Mouse (Mus musculus) urinary bladder, postnatal 36 days (tissue): ENCODE data around the gene Aspn.

Experiments
- DNase-seq, 2 experiments: peaks; one replicate each; pipeline ENCODE4 v3.0.0; 2022; ENCODE audit warnings: low spot score in 2 of 2, mixed read lengths in 1 of 2

Gene Aspn

DNA sequence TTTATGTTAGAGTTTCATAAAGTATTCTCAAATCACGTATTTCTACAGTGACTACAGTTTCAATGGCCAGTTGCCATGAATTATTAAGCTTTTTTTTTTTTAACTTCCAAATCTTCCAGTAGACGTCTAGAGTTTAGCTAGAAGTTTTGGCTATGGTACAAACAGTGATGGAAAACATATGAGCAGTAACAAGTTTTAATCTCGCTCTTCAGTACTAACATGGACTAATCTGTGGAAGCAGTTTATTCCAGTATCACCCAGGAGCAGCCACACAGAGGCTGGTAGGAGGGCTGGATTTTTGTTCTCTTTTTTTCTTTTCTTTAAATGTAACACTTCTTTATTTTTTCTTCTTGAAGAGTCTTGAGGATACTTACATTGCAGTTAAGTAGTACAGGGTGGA lies at the start of gene Aspn:
Gene Aspn (plus strand): TSS at position 165 of the 400 bp plus-strand sequence.
- no peak for DNase-seq

- no peak for DNase-seq
These were observed 39.7 kb upstream of the Aspn start, which contains the start of gene Ecm2 for GRCm38 (mm10) chr13:49504510-49504909. TSS of gene Ecm2 (plus strand) at chr13:49504810.

- no peak for DNase-seq
These were observed 38.5 kb upstream of the Aspn start for GRCm38 (mm10) chr13:49505776-49506175.

DNA sequence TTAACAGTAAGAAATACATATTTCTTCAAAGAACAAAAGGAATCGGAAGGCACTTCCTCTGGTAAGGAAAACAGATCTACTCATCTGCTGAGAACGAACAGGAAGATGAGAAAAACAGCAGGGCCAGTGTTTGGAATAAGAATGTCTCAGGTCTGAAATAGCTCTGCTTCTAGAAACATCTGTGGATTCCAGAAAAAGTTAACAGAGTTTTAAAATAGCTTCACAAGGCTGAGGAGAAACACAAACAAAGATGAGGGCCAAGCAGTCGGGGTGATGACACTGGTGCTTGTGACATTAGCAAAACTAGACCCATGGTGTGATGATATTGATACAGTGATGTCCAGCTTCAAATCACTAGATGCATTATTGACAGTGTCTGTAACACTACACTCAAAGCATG lies 37.1 kb upstream of the Aspn start:
- DNase-seq: no peak

DNA sequence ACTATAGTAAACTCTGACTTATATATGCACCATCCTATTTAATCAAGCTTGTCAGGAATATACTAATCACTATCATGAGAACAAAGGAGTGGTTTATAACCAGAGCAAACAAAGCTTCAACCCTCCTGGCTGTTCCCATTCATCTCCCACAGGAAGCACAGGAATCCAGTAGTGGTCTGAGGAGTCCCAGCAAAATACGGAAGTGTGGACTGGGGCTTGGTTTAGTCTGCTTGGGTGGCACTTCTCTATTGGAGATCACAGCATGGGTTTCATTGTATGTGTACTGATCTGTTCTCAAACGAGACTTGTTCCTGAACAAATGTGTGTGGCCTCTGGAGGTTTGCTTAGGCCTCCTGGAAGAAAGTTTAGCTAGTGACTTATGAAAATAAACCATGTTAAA lies 25.5 kb upstream of the Aspn start:
- no peak for DNase-seq

- DNase-seq: no peak
These were observed 18.0 kb upstream of the Aspn start for GRCm38 (mm10) chr13:49526235-49526634.

GRCm38 (mm10) chr13:49530636-49531035 lies 13.6 kb upstream of the Aspn start:
- DNase-seq: no peak

DNA sequence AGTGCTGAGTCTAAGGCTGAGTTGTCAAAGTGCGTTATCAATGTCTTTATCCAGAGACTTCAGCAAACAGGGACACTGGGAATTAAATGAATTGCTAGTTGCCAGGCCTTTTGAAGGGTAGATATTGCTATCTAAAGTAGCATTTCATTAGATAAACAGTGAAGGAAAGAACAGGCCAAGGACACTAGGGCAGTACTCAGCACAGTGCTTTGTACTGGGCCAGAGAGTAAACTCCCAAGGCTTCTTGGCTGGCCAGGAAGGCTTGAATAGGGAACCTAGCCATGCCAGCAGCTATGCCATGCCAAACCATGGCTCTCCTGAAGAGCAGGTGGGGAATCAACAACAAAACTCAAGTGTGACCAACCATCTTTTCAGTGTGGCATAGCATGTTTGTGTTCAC lies 7.3 kb upstream of the Aspn start:
- no peak for DNase-seq

- no peak for DNase-seq
These were observed 5.5 kb upstream of the Aspn start for GRCm38 (mm10) chr13:49538693-49539092.

- no peak for DNase-seq
These were observed 1.4 kb downstream of the Aspn start for GRCm38 (mm10) chr13:49545646-49546045.

DNA sequence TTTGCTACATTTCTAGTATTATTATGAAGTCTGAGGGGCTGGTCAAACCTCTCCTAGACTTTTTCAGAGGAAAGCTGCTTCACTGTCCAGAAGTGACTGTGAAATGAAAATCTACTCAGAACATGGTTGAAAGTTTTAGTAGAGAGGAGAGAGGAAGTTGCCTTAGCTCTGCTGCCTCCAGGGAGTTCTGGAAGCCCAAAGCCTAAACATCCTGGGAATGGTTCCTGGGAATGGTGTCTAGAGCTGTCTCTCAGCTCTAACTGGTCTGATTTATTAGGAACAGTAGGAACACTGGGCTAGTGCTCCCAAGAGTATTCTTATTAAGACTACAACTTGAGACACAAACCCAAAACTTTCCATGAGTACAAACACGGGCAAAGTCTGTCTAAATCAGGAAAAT lies 2.3 kb downstream of the Aspn start:
- DNase-seq: no peak

DNA sequence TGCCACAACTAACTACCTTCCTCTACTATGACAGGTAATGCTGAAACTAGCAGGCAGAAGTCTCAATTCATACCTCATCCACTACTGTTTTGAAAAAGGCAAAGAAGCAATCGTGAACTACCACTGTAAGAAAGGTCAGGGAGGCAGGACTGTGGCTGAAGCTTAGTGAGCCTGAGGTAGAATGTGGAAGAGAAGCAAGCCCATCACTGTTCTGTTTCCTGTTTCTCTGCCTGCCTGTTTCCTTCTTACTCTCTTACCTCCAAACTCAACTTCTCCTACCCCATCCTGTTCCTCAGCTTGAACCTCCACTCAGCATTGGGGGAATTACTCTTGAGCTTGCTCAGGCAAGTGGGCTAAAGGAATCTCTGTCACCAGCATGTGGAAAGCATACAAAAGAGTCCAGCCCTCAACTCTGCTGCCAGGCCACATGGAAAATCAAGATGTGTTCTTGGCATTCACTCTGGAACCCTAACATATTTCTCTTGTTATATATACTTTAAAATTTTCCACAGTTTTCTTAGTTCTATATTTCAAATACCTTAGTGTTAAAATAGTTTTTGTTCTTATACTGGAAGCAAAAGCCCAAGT lies 3.4 kb downstream of the Aspn start:
- no peak for DNase-seq

DNA sequence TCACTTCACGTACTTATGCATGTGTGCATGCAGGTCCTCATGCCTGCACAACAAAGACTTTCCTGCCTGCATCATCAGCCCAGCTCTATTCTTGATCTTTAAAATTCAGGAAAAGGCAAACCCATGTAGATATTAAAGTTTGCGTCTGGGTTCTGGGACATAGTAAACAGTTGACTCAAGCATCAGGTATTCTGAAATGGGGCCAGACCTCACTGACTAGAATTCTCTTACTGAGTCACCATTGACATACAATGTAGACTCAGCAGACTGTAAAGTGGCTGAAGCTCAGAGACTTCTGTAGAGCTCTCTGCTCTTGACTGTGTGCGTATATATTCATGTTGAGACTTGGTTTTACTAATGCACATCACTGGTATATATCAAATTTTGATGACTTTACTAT lies 5.4 kb downstream of the Aspn start:
- no peak for DNase-seq

DNA sequence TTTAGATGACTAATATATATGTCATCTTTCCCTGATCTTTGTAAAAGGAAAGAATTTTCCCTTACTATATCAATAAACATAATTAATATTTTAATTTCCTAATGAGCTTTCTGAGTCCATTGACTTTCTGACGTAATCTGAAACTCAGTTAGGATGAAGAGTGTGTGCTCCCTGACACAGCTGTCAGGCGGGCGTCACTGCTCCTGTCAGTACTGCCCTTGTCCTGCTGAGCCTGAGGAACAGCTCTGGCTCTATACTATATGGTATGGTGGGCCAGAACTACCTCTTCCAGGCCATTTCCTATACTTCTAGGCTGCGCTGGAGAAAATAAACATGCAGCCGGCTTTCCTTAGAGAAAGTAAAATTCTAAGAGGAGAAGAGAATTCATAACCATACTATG lies 10.3 kb downstream of the Aspn start:
- no peak for DNase-seq

DNA sequence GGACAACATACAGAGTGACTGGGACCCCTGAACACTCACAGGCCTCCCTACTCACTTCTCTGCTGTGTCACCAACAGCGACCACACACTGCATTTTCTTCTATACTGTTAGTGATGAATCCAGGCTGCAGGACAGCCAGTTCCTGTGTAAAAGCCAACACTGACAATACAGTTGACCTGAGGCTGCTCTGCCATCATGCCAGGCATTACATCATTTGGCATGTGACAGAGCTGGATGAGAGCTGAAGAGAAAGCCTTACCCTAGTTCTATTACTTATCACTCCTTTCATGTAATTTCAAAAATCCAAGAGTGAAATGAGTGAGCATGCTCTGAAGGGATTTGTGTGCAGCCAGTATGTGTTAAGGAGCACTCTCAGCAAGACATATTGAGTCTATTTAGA lies 12.0 kb downstream of the Aspn start:
- peak in 1 of 2 experiments; percentile 13 for DNase-seq

DNA sequence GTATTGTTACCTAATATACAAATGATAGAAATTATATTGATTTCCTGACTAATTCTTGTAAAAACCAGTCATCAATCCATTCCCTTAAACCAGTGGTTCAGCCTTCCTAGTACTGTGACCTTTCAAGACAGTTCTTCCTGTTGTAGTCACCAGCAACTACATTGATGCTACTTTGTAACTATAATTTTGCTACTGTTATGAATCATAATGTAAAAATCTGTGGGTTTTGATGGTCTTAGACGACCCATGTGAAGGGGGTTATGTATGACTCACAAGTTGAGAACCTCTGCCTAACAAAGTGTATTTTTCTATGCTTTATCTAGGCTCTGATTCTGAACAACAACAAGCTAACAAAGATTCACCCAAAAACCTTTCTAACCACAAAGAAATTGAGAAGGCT lies 12.7 kb downstream of the Aspn start:
- no peak for DNase-seq

GRCm38 (mm10) chr13:49559185-49559584 lies 14.9 kb downstream of the Aspn start:
- peak in 1 of 2 experiments; percentile 26 for DNase-seq

DNA sequence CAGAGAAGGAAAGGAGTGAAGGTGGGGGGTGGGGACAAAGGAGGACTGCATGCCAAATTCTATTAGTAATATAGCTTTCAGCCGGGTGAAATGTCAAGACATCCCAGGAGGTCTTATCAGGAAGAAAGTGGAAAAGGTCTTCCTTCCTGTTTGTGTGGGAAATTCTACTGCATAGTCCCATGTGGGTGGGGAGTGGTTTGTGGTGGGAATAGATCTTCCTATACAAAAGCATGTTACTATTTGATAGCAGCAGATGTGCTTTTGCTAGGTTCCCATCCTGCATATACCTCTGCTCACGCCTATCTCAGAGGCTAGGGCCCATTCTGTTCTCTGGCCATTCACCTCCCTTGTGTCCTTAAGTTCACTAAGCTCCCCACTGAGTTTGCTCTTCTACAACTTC lies 16.6 kb downstream of the Aspn start:
- DNase-seq: no peak

DNA sequence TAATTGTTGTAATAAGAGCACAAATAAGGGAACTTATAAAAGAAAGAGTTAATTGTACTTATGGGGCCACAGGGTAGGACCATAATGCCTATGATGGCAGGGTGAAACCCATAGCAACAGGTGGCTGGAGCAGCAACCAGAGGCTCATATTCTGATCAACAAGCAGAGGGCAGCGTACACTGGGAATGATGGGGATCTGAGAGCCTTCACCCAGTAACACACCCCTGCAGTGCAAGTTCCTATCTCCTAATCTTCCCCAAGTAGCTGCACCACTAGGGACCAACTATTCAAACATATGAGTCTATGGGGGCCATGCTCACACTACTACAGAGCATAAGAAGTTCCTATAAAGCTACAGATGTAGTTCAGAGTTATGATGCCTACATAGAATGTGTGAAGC lies 20.1 kb downstream of the Aspn start:
- no peak for DNase-seq

DNA sequence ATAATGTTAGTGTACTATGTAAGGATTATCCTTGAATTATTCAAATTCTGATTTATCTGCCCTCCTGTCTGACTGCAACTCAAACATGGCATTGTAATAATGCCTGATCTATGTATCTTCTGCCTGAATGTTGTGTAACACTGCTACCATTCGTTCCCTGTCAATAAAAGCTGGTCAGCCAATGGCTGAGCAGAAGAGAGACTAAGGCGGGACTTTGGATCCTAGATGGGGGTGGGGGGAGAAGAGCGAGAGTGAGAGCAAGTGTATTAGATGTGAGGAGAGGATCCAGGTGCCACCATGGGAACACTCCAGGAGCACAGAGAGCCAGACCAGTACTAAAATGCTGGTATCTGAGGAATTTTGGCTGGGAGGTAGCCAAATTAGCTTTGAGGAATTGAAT lies 26.1 kb downstream of the Aspn start:
- no peak for DNase-seq

DNA sequence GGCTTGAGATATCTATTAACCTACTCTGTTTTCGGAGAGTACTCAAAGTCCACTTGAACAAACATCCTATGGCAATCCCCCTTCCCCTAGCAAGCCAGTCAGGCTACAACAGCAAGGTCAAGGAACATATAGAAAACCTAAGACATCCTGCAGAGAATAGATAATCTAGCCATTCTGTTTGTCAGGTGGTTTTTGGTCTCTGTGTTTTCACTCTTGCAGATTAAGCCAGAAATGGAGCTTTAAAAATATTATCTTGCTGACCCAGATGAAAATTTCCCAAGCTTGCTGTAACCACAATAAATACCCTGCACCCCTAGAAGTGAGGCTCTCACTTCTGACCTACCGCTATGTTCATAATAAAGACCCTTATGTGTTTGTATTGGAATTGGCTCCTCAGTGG lies 27.2 kb downstream of the Aspn start:
- no peak for DNase-seq

- no peak for DNase-seq
These were observed 37.6 kb downstream of the Aspn start, which contains the start of gene Omd for GRCm38 (mm10) chr13:49581541-49582530. TSS of gene Omd (plus strand) at chr13:49582462.

DNA sequence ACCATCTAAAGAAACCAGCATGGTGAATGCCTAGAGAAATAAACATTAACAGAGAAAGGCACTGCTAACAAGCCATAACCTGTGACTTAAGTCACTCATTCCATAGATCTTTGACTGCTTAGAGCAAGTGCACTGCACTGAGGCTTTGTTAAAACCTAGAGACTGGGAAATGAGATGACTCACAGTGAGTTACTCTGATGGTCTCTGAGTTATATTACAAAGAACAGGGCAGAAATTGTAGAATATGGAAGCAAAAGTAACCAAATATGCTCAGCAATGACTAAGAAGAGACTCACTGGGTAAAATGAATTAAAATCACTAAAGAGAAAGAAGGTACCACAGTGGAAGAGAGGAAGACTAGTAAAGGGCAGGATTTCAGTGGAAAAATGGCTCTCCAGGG lies 39.6 kb downstream of the Aspn start:
- DNase-seq: no peak
